Mouse (Mus musculus) R1 (cell line): Measurements from ENCODE around the gene Trim9.

Experiments
- DNase-seq: peaks from one replicate; pipeline ENCODE4 v3.0.0-alpha.2; 2018; ENCODE audit warnings: low read depth, low spot score

The Trim9 gene

DNA sequence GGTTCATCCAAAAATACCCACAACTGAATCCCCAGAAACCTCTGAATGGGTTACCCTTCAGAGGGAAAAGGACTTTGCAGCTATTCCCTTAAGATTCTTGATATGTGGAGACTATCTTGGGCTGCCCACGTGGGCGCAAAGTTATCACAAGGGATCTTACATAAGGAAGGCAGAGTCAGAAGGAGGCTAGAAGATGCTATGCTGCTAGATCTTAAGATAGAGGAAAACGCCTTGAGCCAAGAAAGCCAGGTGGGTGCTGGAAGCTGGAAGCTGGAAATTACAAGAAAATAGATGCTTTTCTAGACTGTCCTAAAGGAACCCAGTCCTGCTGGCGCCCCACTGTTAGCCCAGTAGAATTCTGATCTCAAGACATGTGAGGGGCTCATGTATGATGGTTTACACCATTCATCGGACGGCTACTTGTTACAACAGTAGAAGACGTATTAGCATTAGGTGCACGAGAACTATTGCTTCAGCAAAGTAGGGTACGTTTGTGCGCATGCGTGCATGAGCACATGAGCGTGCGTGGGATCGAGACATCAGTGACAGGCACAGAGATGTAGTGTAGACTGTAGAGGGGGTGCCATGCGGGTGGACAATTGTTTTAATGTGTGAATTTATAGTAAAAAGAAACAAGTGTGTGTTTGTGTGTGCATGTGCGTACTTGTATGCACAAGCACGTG, 85.0 kb downstream of the Trim9 start:
- DNase-seq: no peak

DNA sequence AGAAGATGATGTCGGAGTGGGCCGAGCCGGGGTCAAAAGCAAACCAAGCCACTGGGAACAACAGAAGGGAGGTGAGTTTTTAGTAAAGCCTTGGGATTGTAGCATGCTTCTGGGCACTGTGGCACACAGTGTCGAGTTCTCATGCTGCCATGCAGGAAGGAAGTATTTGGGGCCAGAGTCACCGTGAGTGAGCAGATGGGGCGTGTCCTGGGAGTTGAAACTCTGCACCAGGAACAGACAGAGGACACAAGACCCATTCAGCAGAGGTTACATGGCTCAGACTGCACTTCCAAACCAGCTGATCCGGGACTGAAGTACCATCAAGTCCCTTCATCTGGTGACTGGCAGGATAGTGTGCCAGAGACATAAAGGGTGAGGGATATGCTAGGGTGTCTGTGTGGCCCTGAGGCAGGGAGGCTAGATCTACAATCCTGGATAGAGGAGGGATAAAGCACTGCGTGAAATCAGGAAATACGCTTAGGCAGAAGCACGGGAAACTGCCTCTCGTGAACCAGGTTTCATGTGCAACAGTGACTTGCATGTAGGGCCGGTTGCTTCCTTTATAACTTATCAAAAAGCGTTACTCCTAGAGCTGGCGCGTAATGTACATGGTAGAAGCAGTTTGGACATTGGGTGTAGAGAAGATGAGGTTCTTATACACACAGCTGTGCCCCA, 96.1 kb downstream of the Trim9 start:
- DNase-seq: no peak

DNA sequence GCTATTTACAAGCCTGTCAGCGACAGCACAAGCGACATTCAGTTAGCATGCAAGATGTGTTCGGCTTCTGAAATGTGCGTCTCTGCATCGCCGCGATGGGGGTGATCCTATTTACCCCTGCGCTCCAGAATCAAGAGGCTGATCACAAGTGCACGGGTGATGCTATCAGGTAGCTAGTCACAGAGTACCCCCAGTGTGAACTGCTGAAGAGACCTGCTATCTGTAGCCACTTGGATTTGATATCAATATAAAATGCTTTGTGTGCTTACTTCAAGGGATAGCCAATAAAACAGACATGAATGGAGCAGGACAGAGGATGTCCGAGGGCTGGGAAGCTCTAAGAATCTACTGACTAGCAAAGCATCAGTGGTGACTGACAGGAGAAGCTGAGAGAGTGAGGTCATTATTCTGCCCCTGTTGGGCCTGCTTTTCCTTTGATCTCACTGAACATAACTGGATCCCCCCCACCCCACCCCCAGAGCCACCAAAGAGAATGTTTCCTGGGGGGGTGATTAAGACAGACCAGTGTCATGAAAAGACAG, 97.7 kb downstream of the Trim9 start:
- no peak for DNase-seq

DNA sequence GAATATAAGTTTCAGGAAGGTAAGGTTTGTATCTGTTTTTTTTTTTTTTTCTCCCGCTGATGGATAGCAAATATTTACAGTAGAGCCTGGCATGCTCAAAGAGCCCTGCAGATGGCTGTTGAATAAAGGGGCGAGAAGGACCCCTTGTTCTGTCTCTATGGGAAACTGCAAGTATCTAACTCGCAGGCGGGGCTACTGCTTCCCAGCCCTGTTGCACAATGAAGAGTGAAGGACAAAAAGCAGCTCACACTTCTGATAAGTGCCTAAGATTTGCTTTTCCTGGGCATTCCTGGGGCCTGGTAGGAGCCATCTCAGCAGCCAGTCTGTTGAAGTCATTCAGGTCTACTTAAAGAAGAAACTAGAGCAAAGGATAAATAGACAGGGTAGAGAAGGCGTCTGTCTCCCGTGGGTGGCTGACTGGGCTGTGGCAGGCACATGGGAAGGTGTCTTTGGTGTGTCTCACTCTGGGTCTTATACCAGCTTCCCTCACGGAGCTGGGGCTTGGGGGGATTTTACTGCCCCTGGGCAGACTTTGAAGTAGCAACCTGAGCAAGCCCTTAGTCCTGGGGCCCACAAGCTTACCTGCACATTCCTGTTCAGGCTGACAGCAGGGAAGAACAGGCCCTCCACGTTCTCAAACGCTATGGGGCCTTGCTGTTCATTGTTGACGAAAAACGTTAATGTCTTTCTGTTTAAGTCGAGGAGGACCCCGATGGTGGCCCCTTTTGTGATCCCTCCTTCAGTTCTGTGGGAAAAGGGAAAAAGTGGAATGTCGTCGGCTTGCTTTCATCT, 99.5 kb downstream of the Trim9 start:
- no peak for DNase-seq

DNA sequence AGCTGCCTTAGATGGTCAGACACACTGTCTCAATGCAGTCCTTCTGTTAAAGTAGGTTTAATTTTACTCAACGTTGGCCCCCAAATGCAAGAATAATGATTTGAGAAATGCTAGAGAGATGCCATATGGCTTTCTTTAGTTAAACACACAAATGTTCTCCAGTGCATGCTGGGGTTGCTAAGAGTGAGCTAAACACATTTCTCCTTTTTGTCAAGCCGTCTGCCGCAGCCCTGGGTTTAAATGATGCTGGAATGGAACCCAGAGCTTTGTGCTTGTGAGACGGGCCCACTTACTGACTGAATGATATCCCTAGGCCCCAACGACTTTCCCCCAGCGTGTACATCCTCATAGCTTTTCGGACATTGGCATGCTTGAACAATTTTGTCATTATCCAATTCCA, 104.9 kb downstream of the Trim9 start:
- no peak for DNase-seq

DNA sequence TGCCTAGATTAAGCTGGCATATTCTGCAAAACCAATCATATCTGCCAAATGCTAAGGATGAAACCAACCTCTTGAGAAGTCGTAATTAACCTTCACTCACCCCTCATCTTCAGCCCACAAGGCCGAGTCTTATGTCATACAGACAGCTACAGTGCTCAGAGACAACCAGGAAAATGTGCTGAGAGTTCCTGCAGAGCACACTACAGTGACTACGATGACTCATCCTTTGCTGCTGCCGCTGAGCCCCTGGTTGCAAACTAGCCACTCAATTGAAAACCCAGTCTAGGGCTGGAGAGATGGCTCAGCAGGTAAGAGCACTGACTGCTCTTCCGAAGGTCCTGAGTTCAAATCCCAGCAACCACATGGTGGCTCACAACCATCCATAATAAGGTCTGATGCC, 107.7 kb downstream of the Trim9 start:
- DNase-seq: no peak

DNA sequence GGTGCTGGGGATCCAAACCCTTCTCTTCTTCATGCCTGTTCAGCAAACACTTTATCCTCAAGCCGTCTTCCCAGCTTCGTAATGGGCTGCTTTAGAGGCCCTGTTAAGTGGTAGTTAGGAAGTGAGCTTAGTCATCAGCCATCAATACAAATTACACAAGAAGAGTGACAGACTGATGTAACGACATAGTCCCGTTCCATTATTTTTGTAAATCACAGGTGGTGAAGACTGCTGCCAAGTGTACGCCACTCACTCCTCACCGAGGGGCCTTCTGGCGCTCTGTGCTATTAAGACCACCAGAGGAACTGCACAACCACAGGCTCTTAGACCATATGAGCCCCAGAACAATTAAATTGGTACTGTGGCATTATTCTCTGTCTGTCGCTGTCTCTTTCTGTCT, 108.8 kb downstream of the Trim9 start:
- DNase-seq: no peak

DNA sequence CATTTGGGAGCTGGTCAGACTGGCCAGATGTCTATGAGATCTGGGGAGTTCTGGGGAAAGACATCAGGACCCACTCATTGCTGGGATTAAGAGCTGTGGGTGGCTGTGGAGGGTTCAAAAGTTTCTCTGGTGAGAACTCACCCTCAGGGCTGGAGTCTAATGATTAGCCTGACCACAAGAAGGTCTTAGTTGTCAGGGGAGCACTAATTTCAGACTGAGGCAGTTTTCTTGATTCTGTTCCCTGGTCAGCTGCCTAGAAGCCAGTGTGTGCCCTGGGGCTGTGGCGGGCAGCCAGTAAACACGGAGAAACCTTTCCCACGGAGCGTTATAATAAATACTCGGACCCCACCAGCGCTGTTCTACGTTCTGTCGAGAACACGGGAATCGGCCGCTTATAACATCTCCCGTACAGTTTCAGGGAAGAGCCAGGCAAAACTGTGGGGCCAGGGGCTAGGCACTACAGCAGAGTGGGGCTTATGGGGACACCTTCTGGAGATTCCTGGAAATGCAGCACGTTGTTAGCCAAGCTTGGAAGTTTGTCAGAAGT, 112.4 kb downstream of the Trim9 start:
- DNase-seq: peak; percentile 67

DNA sequence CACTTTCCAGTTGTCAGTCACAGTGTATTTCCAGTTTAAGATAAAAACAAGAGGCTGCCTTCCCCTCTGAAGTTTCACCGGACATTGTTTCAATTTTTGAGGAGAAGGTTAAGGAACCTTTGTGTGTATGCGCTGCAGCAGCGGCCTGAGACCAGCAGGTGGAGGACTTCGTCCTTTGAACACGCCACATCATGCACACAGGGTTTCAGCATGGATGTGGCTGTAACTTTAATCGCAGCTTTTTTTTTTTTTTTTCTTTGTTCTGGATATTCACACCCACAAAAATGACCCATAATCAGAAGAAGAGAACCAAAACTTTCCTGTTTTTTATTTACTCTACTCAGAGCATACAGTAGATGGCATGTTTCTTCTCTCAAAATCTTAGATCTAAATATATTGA, 113.0 kb downstream of the Trim9 start:
- DNase-seq: peak; percentile 75

DNA sequence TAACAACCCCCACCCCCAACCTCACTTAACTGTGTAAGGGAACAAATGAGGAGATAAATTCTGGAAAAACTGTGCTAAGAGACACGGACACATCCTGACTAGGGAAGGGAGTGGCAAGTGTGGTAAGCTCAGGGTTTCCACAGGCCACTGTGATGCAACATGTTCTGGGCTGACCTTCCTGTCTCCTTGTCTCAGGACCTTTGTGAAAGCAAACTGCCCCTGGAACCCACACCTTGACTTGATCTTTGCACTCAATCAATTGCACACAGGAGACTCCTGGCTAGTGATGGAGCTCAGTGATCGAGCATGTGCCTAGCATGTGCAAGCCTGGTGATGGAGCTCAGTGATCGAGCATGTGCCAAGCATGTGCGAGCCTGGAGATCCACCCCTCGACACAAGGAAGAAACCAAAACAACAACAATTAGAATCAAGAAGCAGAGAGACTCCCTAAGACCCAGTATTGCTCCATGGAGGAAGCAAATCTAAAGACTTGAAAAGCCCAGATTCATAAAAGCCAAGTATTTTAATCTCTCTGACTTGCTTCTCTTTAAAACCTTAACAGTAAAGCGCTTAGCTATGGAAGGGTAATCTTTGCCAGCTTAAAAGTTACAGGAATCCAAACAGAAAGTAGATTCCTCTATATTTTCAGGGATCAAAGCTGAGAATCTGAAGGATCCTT, 113.6 kb downstream of the Trim9 start:
- DNase-seq: no peak

DNA sequence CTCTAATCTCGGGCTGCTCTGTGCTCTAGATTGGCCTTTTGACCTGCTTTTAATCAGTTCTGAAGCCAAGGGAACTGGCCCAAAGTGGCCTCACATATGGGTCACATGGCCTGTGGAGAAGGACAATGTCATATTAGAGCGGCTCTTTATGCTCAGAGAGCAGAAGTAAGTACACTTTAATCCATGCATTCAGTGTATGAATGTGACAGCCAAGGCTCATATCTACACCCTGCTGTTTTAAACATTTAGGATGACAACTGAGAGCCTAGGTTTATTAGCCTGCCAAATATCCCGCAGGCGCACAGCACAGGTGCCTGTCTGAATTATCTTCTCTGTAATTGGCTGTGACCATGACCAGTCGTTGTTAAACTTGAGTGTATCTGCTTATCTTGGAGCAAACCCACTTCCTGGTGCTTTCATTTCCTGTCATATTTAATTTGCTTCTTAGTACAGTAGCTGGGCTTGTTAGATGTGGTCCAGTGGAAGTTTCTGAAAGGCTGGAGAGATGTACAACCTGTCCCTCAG, 115.3 kb downstream of the Trim9 start:
- no peak for DNase-seq

DNA sequence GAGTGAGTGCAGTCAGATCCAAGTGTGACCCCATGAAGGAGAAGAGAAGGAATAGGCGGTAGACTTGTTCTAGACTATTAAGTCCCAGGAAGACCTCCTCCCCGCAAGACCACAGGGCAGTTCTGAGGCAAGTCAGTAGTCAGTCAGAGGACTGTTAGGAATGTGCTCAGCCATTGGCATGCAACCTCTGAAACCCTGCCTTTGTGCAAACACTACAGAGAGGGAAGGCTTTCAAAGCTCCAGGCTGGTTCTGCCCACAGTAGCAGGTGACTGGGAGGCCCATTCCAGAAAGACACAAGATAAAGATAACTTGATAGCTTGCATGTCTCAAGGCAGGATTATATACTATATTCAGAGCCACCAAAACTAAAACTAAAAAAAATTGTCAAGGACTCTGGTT, 116.1 kb downstream of the Trim9 start, which contains the start of gene Pygl:
Gene Pygl, minus strand, starts transcription at position 195 of the 400 bp plus-strand sequence.
- no peak for DNase-seq

DNA sequence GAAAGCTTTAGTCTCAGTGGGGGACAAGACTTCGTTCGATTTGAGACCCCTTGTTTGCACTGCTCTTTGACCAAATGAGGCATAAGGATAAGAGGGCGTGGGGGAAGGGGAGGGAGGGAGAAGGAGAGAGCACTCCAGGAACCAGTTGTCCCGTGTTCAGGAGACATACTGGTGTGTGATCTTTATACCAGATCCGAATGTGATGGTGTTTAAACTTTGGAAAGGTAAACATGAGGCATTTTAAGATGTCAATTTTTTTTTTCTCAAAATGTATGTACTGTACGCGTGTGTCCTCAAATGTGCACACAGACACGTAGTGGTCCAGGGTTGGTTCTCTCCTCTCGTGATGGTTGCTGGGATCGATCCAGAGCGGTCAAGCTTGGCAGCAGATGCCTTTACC, 119.3 kb downstream of the Trim9 start:
- DNase-seq: no peak

DNA sequence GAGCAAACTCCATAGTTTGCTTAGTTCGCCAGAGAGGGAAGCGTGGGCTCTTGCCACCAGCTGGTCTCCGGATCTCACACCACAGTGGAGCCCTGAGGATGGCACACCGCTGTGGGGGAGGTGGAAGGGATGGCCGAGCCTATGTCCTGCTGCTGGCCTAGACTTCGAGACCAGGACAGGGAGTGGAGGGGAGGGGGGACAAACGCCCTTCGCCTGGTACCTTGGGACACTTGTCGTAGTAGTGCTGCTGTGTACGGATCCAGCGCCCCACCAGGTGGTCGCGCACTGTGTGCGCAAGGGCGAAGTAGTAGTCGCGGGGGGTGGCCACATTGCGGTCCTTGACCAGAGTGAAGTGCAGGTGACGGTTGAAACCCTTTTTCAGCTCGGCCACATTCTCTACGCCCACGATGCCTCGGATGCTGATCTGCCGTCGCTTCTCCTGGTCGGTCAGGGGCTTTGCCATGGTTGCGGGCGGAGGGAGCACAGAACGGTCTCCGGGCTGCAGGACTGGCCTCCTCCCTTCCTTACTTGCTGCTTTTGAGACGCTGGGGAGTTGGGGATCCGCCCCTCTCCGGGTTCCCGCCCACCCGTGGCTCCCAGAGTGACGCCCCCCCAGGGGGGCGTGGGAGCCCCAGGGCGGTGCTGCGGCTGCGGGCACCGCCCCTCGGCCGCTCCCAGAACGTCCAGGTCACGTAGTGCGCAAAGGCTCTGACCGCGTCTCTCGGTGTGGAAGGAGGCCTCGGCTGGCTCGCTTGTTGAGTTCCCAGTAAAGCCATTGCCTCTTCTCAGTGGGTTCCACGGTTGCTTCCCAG, 120.1 kb downstream of the Trim9 start:
- peak; percentile 41 for DNase-seq

DNA sequence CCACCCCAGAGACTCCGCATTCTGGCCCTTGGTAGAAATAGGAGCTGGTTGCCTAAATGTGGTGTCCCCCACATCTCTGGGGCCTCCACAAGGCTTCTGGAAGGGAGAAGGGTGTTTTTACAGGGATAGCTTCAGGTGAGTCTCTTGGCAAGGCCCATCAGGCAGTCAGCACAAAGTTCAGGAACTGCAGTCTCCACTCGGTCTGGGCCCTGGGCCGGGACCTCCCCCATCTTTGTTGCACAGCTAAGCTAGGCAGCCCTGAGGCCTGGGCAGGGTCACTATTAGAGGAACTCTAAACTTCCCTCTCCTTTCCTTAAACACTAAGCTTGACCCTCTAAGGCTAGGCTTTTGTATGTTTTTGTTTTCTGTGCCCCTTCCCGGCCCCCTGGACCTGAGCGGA, 120.8 kb downstream of the Trim9 start:
- no peak for DNase-seq

DNA sequence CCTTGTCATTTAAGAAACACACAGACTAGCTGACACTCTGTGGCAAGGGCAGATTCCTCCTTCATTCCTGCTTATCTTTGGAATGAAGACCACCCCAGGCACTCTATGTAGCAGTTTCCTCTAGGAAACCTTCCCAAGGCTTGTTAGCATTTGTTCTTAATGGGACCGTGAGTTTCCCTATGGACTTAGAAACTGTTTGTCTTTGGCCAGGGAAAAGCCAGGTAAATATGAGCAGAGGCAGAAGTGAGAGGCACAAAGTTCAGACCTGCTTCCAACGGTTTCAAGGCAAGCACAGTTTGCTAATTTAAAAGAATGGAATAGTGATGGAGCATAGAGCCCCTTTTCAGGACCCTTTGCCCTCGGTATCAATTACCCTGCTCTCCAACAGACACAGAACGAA, 124.1 kb downstream of the Trim9 start:
- DNase-seq: no peak

DNA sequence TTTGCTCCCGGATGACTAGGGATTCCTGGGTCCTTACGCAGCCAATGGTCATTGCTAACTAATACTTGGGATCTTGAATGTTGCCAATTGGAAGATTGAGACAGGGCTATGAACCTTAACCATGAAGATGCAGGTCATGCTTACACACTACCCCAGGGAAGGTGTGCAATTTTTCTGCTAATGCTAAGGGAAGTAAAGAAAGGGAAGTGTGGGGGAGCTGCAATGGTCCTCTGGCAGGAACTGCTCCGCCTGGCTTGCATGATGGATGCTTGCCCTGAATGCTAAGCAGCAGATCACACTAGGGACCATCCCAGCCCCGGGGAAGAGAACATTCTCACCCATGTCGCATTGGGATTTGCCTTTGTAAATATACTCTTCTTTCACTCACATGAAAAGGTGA, 126.0 kb downstream of the Trim9 start:
- no peak for DNase-seq

DNA sequence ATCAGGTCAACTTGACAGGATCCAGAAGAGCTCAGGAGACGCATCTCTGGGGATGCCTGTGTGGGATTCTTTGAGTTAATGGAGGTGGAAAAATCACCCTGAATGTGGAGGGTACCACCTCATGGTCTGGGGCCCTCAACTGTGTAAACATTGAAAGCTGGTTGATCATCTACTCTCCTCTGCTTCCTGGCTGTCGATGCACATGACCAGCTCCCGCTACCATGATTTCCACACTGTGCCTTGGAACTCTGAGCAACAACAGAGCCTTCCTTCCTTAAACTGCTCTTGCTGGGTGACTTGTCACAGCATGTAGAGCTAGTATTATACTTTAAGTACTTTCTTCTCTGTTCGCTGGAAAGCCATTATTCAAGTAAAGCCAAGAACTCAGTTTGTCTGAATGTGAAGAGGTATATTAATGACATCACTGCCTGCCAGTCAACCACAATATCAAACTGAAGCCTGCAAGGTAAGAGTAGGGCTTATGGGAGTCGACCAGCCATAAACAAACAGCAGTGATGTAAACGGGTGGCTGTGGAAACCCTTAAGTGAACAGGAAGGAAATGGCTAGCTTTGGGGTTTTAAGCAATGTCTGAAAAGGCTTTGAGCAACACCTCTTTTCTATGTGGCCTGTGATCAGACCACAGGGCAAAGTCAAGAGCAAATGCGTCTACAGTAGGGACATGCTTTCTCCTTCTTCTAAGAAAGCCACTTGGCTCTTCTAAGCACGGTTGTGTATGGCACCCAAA, 128.4 kb downstream of the Trim9 start:
- DNase-seq: no peak

DNA sequence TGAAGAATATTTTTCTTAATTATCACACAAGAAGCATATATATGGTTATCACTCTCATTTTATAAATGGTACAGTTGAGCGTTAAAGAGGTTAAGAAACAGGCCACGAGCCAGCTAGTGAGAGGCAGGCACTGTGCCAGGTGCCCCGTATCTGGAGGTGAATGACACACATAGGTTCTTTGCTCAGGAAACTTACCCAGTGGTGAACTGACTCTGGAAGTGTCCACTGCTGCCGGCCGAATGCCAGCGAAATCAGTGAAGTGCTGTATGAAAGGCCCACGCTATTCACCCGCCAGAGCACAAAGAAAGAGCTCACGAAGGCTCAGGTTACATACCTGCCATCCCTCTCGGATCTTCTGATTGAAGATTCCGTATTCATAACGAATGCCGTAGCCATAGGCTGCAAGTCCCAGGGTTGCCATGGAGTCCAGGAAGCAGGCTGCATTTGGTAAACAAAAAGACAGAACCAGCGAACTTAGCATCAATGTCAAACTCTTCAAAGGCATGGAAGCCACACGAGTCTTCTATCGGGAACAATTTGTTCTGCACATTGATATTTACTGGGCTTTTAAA, 131.1 kb downstream of the Trim9 start:
- DNase-seq: peak; percentile 59
